Mouse (Mus musculus) induced T-regulatory cell, adult 2 months (primary cell): ENCODE measurements at regions not wholly inside any gene's neighbourhood (a gene's known extent, or its start where the extent isn't known, plus 50 kb on each side); places are given as distances from the start of the nearest gene placed in this dataset.
A peak's percentile ranks its signal among the peaks of the same experiment; 100 is the strongest.

ENCODE experiments used
- DNase-seq: peaks from one replicate; pipeline ENCODE4 v3.0.0-alpha.2; 2012; ENCODE audit warnings: low read depth

GRCm38 (mm10) chr15:24720346-24720745 is 693.2 kb downstream of the Basp1 start:
- no peak for DNase-seq

- DNase-seq: no peak
These were observed 731.4 kb downstream of the Basp1 start for GRCm38 (mm10) chr15:24682167-24682566.

GRCm38 (mm10) chr15:24648938-24649337 is 764.6 kb downstream of the Basp1 start:
- DNase-seq: no peak

- no peak for DNase-seq
These were observed 777.9 kb downstream of the Basp1 start for GRCm38 (mm10) chr15:24635620-24636019.

GRCm38 (mm10) chr15:24596242-24596641 is 817.3 kb downstream of the Basp1 start:
- DNase-seq: peak; percentile 1

DNA sequence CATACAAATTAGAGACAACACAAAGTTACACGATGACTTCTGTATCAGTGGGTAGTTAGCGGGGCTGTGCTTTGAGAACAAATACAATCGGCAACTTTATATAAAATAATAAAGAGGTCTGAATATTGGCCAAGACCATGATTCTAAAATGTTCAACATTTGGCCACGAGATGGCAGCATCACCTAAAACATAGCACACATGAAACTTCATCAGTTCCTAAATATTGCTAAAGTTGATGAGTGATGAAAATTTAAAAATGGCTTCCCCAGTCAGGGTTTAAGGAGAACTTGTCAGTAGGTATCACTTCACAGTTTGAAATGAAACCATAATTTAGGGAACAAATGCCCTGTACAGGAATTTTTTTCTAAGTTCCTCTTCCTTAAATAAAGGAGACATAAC is 824.6 kb downstream of the Basp1 start:
- peak; percentile 54 for DNase-seq

- DNase-seq: no peak
These were observed 846.6 kb downstream of the Basp1 start for GRCm38 (mm10) chr15:24566981-24567380.

- DNase-seq: no peak
These were observed 856.8 kb downstream of the Basp1 start for GRCm38 (mm10) chr15:24556806-24557205.

DNA sequence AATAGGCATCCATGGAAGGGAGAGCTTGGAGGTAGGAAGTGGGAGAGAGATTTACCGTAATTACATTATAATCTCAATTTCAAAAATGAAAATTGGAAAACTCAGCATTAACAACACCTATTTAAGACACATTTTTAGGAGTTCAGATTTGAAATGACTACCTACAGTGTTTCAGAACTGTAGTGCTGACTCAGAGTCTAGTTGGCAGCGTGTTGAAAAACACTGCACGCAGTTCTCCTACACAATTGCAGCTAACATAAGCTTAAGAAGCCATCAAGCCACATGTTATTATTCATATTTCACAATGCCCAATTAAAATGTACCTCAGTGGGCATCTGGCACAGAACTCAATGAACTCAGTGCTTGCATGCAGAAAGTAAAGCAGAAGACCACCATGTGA is 863.5 kb downstream of the Basp1 start:
- DNase-seq: no peak

DNA sequence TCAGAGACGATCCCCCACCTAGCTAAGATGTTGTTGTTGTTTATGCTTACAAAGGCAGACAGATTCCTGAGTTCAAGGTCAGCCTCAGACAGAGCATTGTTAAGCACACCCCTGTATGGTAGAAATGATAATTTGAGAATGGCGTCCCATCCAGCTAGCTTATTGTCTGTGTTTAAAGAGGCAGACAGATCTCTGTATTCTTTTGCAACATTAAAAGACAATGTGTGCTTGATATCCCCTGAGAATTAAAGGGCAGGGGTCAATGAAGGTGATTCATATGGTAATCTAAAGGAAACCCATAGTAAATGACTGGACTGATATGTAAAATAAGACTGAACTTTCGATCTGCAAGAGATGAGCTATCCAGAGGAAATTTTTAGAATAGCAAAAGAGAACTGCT is 883.5 kb downstream of the Basp1 start:
- no peak for DNase-seq

DNA sequence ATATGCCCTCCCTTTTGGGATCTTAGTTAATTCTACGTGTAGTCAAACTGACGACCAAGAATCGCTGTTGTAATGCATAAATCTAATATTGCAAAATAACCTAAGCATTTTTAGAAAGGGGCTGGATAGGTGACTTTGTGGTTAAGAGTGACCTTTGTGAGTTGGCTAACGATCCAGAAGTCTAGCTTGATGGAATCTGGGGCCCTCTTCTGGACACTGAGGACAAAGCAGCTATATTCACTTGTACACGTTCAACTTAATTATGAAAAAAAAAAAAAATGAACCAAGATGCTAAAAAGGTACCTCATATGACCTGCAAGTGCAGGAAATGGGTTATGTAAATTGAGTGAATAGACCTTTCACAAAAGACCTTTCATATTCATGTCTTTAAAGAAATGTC is 886.2 kb downstream of the Basp1 start:
- DNase-seq: no peak

- no peak for DNase-seq
These were observed 899.6 kb downstream of the Basp1 start for GRCm38 (mm10) chr15:24513926-24514325.

DNA sequence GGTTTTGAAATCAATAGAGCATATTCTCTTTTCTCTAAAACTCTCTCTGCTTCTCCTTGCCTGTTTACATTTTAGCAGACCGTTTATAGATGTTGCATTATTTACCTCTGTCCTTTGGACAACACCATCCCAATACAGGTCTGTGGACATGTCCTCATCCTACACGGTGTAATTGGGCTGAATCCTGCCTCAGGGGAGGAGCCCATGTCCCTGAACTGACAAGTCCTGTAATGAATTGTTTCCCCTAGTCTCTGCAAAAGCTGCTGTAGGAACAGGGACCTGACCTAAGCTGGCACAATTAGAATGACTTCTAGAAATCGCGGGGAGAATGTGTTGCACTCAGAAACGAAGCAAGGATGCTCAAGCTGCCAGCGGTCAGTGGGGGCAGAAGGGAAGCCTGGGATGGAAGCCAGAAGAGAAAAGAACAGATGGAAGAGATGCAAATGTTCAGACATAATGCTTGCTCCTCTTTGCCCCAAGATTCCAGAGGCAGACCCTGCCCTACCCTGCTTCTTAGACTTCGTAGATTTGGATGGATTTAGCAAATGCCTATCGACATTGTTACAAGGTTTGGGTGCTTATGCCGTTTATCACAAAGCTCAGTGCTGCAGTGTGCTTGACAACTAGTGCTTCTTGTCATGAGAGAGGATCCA is 911.5 kb downstream of the Basp1 start:
- DNase-seq: no peak

- no peak for DNase-seq
These were observed 927.3 kb downstream of the Basp1 start for GRCm38 (mm10) chr15:24486235-24486634.

- no peak for DNase-seq
These were observed 945.3 kb downstream of the Basp1 start for GRCm38 (mm10) chr15:24468239-24468638.

DNA sequence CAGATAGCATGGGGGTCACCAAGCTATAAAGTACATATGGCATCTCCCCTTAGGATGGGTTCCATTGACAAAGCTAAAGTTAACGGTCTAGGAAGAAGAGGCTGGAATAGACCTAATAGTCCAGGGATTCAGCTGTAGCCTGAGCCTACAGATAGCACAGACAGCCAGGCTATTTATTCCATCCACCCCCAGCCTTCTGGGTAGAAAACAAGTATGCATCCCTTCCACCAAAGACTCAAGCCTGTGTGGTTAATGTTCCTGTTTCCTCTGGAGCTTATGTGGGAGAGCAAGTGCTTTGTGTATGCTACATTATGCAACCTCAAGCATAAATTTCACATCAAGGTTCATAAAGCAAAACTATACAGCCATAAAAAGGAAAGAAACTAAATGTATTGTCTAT is 955.8 kb downstream of the Basp1 start:
- no peak for DNase-seq

- DNase-seq: no peak
These were observed 980.5 kb downstream of the Basp1 start for GRCm38 (mm10) chr15:24433083-24433482.

- no peak for DNase-seq
These were observed 984.4 kb downstream of the Basp1 start for GRCm38 (mm10) chr15:24429154-24429553.

GRCm38 (mm10) chr15:24422333-24422942 is 991.1 kb downstream of the Basp1 start:
- no peak for DNase-seq

DNA sequence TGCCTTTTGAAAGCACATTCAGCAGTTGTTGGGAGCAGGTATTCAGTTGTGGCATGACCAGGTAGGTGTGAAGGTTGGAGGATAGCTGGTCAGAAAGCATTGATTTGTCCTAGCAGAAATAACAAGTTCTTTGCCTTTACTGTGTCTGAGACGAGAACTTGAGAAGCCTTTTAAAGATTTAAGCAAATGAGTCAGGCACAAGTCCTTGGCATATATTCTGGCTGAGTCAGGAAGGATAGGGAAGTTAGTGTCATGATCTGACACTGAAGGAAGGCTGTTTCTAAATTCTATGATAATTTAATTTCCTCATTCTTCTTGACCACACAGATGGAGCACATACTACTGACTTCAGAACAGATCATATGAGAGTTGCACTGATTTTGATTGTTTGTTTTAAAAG is 993.8 kb downstream of the Basp1 start:
- DNase-seq: no peak

DNA sequence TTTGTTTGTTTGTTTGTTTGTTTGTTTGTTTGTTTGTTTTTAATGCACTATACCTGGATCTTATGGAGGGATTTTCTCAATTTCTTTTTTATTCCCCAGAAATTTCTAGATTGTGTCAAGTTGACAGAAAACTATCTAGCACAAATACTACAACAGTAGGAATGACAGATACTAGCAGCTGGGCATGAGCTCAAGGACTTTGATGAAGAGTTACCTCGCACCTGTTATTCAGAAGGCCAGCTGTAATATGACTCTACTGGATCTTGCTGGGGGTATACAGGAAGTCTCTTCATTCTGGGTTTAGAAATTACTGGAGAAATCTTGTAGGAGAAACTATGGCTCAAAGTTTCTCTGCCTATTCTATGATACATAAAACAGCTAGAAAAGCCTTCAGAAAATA is 994.4 kb downstream of the Basp1 start:
- DNase-seq: no peak

- DNase-seq: no peak
These were observed 1005.9 kb downstream of the Basp1 start for GRCm38 (mm10) chr15:24407691-24408090.

GRCm38 (mm10) chr15:24405305-24405704 is 1008.3 kb downstream of the Basp1 start:
- DNase-seq: no peak

- no peak for DNase-seq
These were observed 1013.5 kb downstream of the Basp1 start for GRCm38 (mm10) chr15:24400088-24400487.
